Mouse (Mus musculus): ENCODE measurements around the gene Pou6f1. TPM values are rescaled to one million over a fixed set of nuclear protein-coding genes. Genes with fewer than 3 reads are reported as not detected.
A peak's percentile ranks its signal among the peaks of the same experiment; 100 is the strongest.

Gene Pou6f1
- polyA plus RNA-seq (2012; rRNA removed), result 4.0 and 6.0 TPM in 2 replicates

- DNase-seq (ENCODE audit: low read depth, low spot score), result no peak
- 1% methylated on average over 75 of the region's 76 CpGs for WGBS
These were observed at the start of gene Pou6f1 for GRCm38 (mm10) chr15:100599276-100600046. Gene Pou6f1, minus strand, starts transcription at chr15:100599984.

GRCm38 (mm10) chr15:100646161-100646560, 46.4 kb upstream of the Pou6f1 start:
- DNase-seq (ENCODE audit: low read depth, low spot score), result no peak
- 75% methylated on average over 6 of the region's 6 CpGs for WGBS

GRCm38 (mm10) chr15:100642451-100642850, 42.7 kb upstream of the Pou6f1 start:
- 88% methylated on average over 7 of the region's 7 CpGs for WGBS
- DNase-seq (ENCODE audit: low read depth, low spot score), result no peak

- DNase-seq (ENCODE audit: low read depth, low spot score), result no peak
- 33% methylated on average over 13 of the region's 16 CpGs for WGBS
These were observed 41.5 kb upstream of the Pou6f1 start for GRCm38 (mm10) chr15:100641226-100641810.

- 36% methylated on average over 16 of the region's 16 CpGs for WGBS
These were observed 40.4 kb upstream of the Pou6f1 start for GRCm38 (mm10) chr15:100639972-100640750.

GRCm38 (mm10) chr15:100637661-100638060, 37.9 kb upstream of the Pou6f1 start:
- DNase-seq (ENCODE audit: low read depth, low spot score), result no peak
- WGBS, result 10% methylated on average over 6 of the region's 6 CpGs

More at GRCm38 (mm10) chr15:100639972-100640750, 40.4 kb upstream of the Pou6f1 start:
- DNase-seq (ENCODE audit: low read depth, low spot score), result no peak

- WGBS, result 1% methylated on average over 76 of the region's 77 CpGs
- no peak for DNase-seq (ENCODE audit: low read depth, low spot score)
These were observed 37.1 kb upstream of the Pou6f1 start, which contains the start of gene Smagp for GRCm38 (mm10) chr15:100636700-100637501. Gene Smagp, minus strand, starts transcription at chr15:100636940.

GRCm38 (mm10) chr15:100635851-100636645, 36.3 kb upstream of the Pou6f1 start:
- no peak for DNase-seq (ENCODE audit: low read depth, low spot score)
- 5% methylated on average over 38 of the region's 38 CpGs for WGBS

- 12% methylated on average over 9 of the region's 9 CpGs for WGBS
- no peak for DNase-seq (ENCODE audit: low read depth, low spot score)
These were observed 35.5 kb upstream of the Pou6f1 start for GRCm38 (mm10) chr15:100635239-100635638.

- 33% methylated on average over 10 of the region's 10 CpGs for WGBS
- no peak for DNase-seq (ENCODE audit: low read depth, low spot score)
These were observed 33.6 kb upstream of the Pou6f1 start for GRCm38 (mm10) chr15:100633341-100633740.

- 25% methylated on average over 5 of the region's 5 CpGs for WGBS
- peak; percentile 71 for DNase-seq (ENCODE audit: low read depth, low spot score)
These were observed 32.5 kb upstream of the Pou6f1 start for GRCm38 (mm10) chr15:100632323-100632722.

- WGBS, result 80% methylated on average over 12 of the region's 12 CpGs
- DNase-seq (ENCODE audit: low read depth, low spot score), result no peak
These were observed 31.8 kb upstream of the Pou6f1 start for GRCm38 (mm10) chr15:100631454-100632170.

GRCm38 (mm10) chr15:100630126-100630525, 30.3 kb upstream of the Pou6f1 start:
- no peak for DNase-seq (ENCODE audit: low read depth, low spot score)
- 89% methylated on average over 3 of the region's 3 CpGs for WGBS

- 31% methylated on average over 7 of the region's 7 CpGs for WGBS
These were observed 29.0 kb upstream of the Pou6f1 start for GRCm38 (mm10) chr15:100628797-100629196.

GRCm38 (mm10) chr15:100627774-100628370, 28.1 kb upstream of the Pou6f1 start:
- no peak for DNase-seq (ENCODE audit: low read depth, low spot score)
- 13% methylated on average over 11 of the region's 11 CpGs for WGBS

More at GRCm38 (mm10) chr15:100628797-100629196, 29.0 kb upstream of the Pou6f1 start:
- DNase-seq (ENCODE audit: low read depth, low spot score), result no peak

GRCm38 (mm10) chr15:100627287-100627686, 27.5 kb upstream of the Pou6f1 start:
- peak; percentile 68 for DNase-seq (ENCODE audit: low read depth, low spot score)
- 11% methylated on average over 10 of the region's 10 CpGs for WGBS

- 93% methylated on average over 3 of the region's 3 CpGs for WGBS
- no peak for DNase-seq (ENCODE audit: low read depth, low spot score)
These were observed 24.7 kb upstream of the Pou6f1 start for GRCm38 (mm10) chr15:100624435-100624834.

- no peak for DNase-seq (ENCODE audit: low read depth, low spot score)
- WGBS, result 89% methylated on average over 9 of the region's 9 CpGs
These were observed 24.0 kb upstream of the Pou6f1 start for GRCm38 (mm10) chr15:100623754-100624153.
